Mouse (Mus musculus) ES-CJ7 (cell line): ENCODE measurements around the gene Dusp15.

Experiments
- DNase-seq: peaks from one replicate; pipeline ENCODE4 v3.0.0; 2011; ENCODE audit warnings: low read depth, low spot score

Dusp15 gene

DNA sequence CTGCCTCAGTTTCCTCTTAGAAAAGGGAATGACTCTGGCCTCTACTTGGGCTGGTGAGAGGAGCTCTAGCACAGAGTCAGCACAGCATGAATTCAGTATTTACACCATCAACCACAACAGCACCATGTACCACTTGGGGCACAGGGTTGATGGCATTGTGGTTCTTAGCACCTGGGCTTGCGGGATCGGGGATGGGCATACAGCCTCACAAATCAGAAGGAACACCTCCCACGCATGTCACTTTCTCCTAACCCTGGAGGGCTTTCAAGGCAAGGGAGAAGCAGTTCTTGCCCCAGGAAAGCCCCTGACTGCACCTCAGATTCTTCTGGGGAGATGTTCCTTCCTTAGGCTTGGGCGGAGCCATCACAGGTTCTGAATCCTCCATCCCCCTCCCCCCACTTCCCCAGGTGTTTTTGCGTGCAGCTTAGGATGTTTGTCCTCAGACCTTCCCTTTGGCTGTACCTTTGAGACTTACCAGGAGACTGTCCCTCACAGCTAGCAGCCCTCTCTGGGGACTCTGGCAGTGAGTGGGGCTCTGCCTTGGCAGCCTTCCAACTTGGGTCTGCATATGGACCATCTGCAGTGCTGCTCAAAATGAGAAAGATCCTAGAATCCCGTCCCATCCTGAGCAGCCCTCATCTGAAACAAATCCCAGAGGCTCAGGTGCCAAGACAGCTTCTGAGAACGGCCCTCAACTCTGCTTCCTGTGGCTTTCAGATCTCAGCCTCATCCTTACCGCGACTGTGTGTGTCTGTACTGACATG lies 45.0 kb downstream of the Dusp15 start:
- no peak for DNase-seq

DNA sequence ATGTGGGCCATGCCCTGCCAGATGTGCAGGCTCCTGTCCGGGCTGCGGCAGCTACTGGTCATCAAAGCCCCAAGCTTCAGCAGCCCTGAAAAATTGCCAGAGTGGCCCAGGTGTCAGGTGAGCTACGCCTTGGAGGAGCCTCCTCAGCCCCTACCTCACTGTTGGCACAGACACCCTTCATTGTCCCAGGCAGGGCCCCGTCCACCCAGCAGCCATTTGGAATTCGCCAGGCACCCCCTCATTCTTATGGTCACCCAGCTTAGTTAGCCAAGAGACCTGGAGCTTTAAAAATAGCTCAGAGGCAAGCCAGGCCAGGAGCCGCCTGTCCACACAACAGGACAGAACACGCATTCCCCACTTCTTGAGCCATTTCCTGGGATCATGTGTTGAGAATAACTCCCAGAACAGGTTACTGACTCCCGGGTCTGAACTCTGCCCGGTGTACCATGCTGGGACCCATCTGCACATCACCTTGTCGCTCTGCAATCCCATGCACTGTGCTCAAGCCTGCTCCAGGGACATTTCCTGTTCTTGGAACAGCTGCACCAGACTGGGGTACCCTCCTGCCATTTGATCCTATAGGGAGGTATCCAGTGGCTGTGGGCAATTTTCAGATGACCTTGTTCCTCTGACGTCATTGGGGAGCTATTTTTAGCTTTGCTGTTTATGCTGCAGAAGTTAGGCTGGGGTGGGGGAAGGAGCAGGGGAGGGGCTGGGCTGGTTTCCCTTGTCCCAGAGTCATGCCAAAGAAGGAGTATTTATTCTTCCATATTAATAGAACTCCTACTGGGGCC lies 46.3 kb downstream of the Dusp15 start:
- DNase-seq = no peak

DNA sequence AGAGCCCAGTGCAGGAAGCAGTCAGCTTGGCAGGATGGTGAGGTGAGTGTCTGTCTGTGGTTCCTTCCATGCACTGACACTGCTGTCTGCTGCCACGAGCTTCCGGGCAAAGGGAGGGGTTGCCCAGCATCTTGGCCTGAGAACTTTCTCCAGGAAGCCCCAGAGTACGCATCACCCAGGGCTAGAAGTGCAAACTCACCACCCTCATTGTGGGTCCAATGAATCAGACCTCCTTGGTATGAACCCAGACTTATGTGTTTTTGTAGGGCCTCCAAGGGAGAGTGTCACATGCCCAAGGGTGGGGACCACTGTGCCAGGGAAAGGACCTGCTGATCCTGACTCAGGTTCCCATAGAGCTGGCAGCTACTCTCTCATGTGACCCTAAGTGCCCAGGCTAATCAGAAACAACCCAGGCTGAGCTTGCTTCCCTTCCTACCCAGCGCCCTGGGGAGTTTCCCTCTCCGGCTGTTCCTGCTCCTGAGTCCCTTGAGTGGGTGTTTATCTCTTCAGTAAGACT lies 47.3 kb downstream of the Dusp15 start:
- DNase-seq = no peak

DNA sequence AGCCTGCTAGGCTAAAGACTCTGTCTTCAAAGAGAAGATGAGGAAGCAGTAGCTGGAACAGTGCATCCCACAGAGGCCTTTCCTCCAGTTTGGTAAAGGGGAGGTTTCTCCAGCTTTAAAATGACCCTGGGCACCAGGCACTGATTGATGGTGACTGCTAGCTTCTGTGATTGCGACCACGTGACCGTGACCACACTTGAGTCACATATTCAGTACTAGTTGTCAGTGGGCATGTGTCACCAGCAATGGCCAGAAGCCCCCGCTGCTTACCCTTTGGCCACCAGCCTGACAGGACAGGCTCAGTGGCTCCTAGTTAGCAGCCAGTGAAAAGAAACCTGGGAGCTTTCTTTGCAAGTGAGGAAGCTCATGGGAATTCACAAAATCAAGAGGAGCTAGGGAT lies 47.9 kb downstream of the Dusp15 start:
- no peak for DNase-seq

DNA sequence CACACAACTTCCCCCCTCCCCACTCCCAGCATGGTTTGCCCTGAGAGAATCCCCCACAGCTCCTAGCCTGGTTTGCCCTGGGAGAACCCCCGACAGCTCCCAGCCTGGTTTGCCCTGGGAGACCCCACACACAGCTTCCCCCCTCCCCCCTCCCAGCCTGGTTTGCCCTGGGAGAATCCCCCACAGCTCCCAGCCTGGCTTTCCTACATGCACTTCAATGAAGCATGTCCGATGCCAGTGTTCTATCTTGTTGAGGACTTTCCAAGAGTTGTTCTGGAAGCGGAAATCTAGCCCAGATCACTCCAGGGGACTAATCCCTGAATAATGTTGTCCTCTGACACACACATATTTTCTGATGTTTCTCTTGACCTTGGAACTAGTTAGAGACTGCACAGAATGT lies 48.8 kb downstream of the Dusp15 start:
- no peak for DNase-seq

DNA sequence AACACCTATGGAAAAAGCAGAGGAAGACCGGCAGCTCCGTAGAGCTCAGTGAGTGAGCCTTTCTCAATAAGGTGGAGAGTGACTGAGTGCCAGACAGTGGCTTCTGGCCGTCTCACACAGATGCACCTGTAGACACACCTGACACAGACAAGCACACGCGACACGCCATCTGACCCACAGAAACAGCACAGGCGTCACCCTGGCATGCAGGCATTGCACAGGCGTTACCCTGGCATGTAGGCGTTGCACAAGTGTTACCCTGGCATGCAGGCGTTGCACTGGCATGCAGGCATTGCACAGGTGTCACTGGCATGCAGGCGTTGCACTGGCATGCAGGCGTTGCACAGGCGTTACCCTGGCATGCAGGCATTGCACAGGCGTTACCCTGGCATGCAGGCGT lies 50.2 kb downstream of the Dusp15 start:
- DNase-seq = no peak

DNA sequence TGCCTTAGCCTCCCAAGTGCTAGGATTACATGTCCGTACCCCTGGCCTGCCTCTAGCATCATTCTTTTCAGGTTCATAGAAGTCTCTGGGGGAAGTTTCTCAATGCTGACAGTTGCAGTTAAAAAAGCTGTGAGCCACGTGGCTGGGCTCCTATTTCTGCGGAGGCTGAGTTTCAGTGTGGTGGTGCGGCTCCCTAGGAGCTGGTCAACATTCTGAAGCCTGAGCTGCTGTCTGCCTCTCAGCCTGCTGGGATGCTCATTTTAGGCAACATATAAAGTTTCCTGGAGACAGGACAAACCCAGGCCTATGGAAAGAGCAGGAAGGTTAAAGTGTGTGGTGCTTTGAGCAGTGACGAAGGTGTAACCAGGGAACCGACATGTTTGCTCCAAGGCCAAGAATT lies 52.5 kb downstream of the Dusp15 start:
- DNase-seq = no peak

DNA sequence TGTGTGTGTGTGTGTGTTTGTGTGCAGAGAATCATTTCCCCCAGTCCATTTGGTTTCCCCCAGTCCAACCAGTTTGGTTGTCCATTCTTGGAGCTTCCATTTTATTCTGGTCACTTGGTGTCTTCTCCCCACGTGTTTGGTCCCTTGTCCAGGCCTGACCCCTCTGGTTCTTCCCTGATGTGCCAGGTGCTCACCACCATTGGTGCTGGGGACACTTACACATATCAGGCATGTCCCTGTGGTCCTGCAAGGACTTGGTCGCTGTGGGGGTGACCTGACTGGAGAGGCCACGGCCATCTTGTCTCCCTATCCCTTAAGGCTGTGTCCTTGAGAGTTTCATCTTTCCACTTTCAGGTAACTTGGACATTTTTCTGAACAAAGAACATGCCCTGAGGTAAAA lies 54.6 kb downstream of the Dusp15 start:
- DNase-seq = no peak

DNA sequence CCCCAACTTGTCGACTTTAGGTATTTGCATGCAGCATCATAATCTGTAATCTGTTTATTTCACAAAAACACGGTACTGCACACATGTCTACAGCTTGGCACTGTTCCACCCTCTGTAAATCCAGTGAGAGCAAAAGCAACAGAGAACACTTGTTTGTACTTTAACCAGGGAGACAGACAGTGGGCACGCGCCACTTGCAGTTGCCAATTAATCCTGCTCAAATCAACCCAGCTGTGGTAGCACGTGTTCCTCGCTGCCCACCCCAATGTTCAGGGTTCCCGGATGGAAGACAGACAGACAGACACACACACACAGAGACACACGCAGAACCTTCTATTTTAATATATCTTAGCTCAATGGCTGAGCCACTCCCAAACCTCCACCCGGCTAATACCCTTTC lies 55.7 kb downstream of the Dusp15 start:
- no peak for DNase-seq
